Mouse (Mus musculus): ENCODE measurements around the gene Nptx1. TPM values are rescaled to one million over a fixed set of nuclear protein-coding genes. Genes with fewer than 3 reads are reported as not detected.
A peak's percentile ranks its signal among the peaks of the same experiment; 100 is the strongest.

Nptx1 gene
- 0.59 and 0.63 TPM in 2 replicates for polyA plus RNA-seq (2015; fragmentation: Nextera tagmentation; extraction: Ambion mirVana)

GRCm38 (mm10) chr11:119547183-119547921 is at the start of gene Nptx1:
Gene Nptx1 (minus strand): TSS chr11:119547753.
- peak within 1 kb of the TSS; percentile 50 for H3K9ac ChIP-seq
- H3K36me3 ChIP-seq, result no peaks in the 10 kb centered on the region
- ATAC-seq (ENCODE audit: insufficient read depth, low FRiP score, low read depth), result no peak
- WGBS, result under 1% methylated on average over 77 of the region's 90 CpGs
- peak within 1 kb of the TSS; percentile 53 for H3K4me3 ChIP-seq (replicated peaks)
- H3K9me3 ChIP-seq, result no peaks in the 10 kb centered on the region
- peaks cover 81% of the 10 kb centered on the region for H3K27me3 ChIP-seq (replicated peaks)
- H3K4me1 ChIP-seq, result peaks cover 40% of the 10 kb centered on the region
- no peak within 1 kb of the TSS for H3K27ac ChIP-seq
- H3K4me2 ChIP-seq, result peak within 1 kb of the TSS; percentile 100

- 27% methylated on average over 3 of the region's 3 CpGs for WGBS
- no peak for ATAC-seq (ENCODE audit: insufficient read depth, low FRiP score, low read depth)
- no peak overlapping the region for H3K4me3 ChIP-seq (replicated peaks)
- no peaks in the 10 kb centered on the region for H3K4me1 ChIP-seq
- H3K4me2 ChIP-seq, result no peak overlapping the region
- no peaks in the 10 kb centered on the region for H3K36me3 ChIP-seq
- H3K9me3 ChIP-seq, result no peaks in the 10 kb centered on the region
- H3K27ac ChIP-seq, result no peak overlapping the region
- no peak overlapping the region for H3K9ac ChIP-seq
- no peaks in the 10 kb centered on the region for H3K27me3 ChIP-seq (replicated peaks)
Measured at GRCm38 (mm10) chr11:119593966-119594365, 46.4 kb upstream of the Nptx1 start.

- Histone ChIP-seq H3K36me3 (no peaks in the 10 kb centered on the region), H3K9me3 (no peaks in the 10 kb centered on the region), H3K4me3 (replicated peaks) (no peak overlapping the region), H3K27me3 (replicated peaks) (no peaks in the 10 kb centered on the region), H3K9ac (no peak overlapping the region), H3K27ac (no peak overlapping the region), H3K4me1 (0 out of 2 replicates have a peak, but pooled peaks cover 6% of the 10 kb centered on the region), H3K4me2 (no peak overlapping the region)
- no peak for ATAC-seq (ENCODE audit: insufficient read depth, low FRiP score, low read depth)
- 73% methylated on average over 7 of the region's 7 CpGs for WGBS
Measured at GRCm38 (mm10) chr11:119589242-119589641, 41.7 kb upstream of the Nptx1 start.

GRCm38 (mm10) chr11:119587112-119587511 is 39.6 kb upstream of the Nptx1 start:
- no peaks in the 10 kb centered on the region for H3K27me3 ChIP-seq (replicated peaks)
- no peak overlapping the region for H3K4me2 ChIP-seq
- no peak for ATAC-seq (ENCODE audit: insufficient read depth, low FRiP score, low read depth)
- no peak overlapping the region for H3K9ac ChIP-seq
- H3K4me3 ChIP-seq (replicated peaks), result no peak overlapping the region
- H3K4me1 ChIP-seq, result 0 out of 2 replicates have a peak, but pooled peaks cover 6% of the 10 kb centered on the region
- 44% methylated on average over 5 of the region's 5 CpGs for WGBS
- H3K9me3 ChIP-seq, result no peaks in the 10 kb centered on the region
- no peaks in the 10 kb centered on the region for H3K36me3 ChIP-seq
- H3K27ac ChIP-seq, result no peak overlapping the region

- H3K27me3 ChIP-seq (replicated peaks), result no peaks in the 10 kb centered on the region
- no peak overlapping the region for H3K9ac ChIP-seq
- ATAC-seq (ENCODE audit: insufficient read depth, low FRiP score, low read depth), result no peak
- H3K4me3 ChIP-seq (replicated peaks), result no peak overlapping the region
- no peak overlapping the region for H3K27ac ChIP-seq
- 0 out of 2 replicates have a peak, but pooled peaks cover 6% of the 10 kb centered on the region for H3K4me1 ChIP-seq
- H3K36me3 ChIP-seq, result no peaks in the 10 kb centered on the region
- H3K9me3 ChIP-seq, result no peaks in the 10 kb centered on the region
- WGBS, result 64% methylated on average over 4 of the region's 4 CpGs
- H3K4me2 ChIP-seq, result no peak overlapping the region
Measured at GRCm38 (mm10) chr11:119586511-119586910, 39.0 kb upstream of the Nptx1 start.

- WGBS, result 90% methylated on average over 2 of the region's 2 CpGs
- H3K4me2 ChIP-seq, result no peak overlapping the region
- H3K4me3 ChIP-seq (replicated peaks), result no peak overlapping the region
- no peaks in the 10 kb centered on the region for H3K36me3 ChIP-seq
- peaks cover 6% of the 10 kb centered on the region; the same call in 1 of the 2 replicates for H3K4me1 ChIP-seq
- no peaks in the 10 kb centered on the region for H3K9me3 ChIP-seq
- no peak overlapping the region for H3K27ac ChIP-seq
- ATAC-seq (ENCODE audit: insufficient read depth, low FRiP score, low read depth), result no peak
- no peaks in the 10 kb centered on the region for H3K27me3 ChIP-seq (replicated peaks)
- no peak overlapping the region for H3K9ac ChIP-seq
Measured at GRCm38 (mm10) chr11:119577721-119578120, 30.2 kb upstream of the Nptx1 start.

- 6% methylated on average over 4 of the region's 4 CpGs for WGBS
- no peak for ATAC-seq (ENCODE audit: insufficient read depth, low FRiP score, low read depth)
- no peaks in the 10 kb centered on the region for H3K27me3 ChIP-seq (replicated peaks)
Measured at GRCm38 (mm10) chr11:119576855-119577254, 29.3 kb upstream of the Nptx1 start.

GRCm38 (mm10) chr11:119572316-119573010 is 24.9 kb upstream of the Nptx1 start:
- ATAC-seq (ENCODE audit: insufficient read depth, low FRiP score, low read depth), result no peak
- Histone ChIP-seq H3K27me3 (replicated peaks) (no peaks in the 10 kb centered on the region), H3K4me1 (peaks cover 6% of the 10 kb centered on the region; the same call in 1 of the 2 replicates), H3K9me3 (no peaks in the 10 kb centered on the region), H3K36me3 (no peaks in the 10 kb centered on the region), H3K4me2 (no peak overlapping the region), H3K27ac (no peak overlapping the region), H3K4me3 (replicated peaks) (no peak overlapping the region), H3K9ac (no peak overlapping the region)
- 63% methylated on average over 15 of the region's 15 CpGs for WGBS

More at GRCm38 (mm10) chr11:119576855-119577254, 29.3 kb upstream of the Nptx1 start:
- Histone ChIP-seq H3K9ac (no peak overlapping the region), H3K4me1 (peaks cover 6% of the 10 kb centered on the region; the same call in 1 of the 2 replicates), H3K36me3 (no peaks in the 10 kb centered on the region), H3K4me2 (no peak overlapping the region), H3K27ac (no peak overlapping the region), H3K4me3 (replicated peaks) (no peak overlapping the region), H3K9me3 (no peaks in the 10 kb centered on the region)

GRCm38 (mm10) chr11:119566188-119566587 is 18.6 kb upstream of the Nptx1 start:
- Histone ChIP-seq H3K4me2 (no peak overlapping the region), H3K4me1 (no peaks in the 10 kb centered on the region), H3K36me3 (no peaks in the 10 kb centered on the region), H3K4me3 (replicated peaks) (no peak overlapping the region), H3K27ac (no peak overlapping the region), H3K27me3 (replicated peaks) (no peaks in the 10 kb centered on the region), H3K9me3 (no peaks in the 10 kb centered on the region), H3K9ac (no peak overlapping the region)
- ATAC-seq (ENCODE audit: insufficient read depth, low FRiP score, low read depth), result no peak
- WGBS, result 54% methylated on average over 5 of the region's 5 CpGs

DNA sequence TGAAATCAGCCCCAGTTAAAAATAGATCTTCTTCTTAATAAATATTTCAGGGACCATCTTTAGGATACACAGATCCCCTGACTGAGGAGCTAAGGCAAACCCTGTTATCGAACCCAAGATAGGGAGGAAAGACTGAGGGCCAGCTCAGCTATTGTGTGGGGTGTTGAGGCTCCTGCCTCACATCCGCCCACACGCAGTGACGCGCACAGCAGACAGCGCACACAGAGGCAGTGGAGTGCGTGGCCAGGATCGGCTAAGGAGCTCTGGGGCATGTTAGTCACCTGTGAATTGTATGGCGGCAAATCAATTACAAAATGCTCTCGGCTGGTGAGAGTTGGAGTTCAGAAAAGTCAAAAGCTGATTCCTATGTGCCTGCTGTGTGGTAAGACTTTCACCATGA is 18.1 kb upstream of the Nptx1 start:
- no peak for ATAC-seq (ENCODE audit: insufficient read depth, low FRiP score, low read depth)
- no peak overlapping the region for H3K9ac ChIP-seq
- no peaks in the 10 kb centered on the region for H3K27me3 ChIP-seq (replicated peaks)
- no peaks in the 10 kb centered on the region for H3K4me1 ChIP-seq
- no peak overlapping the region for H3K4me3 ChIP-seq (replicated peaks)
- H3K27ac ChIP-seq, result no peak overlapping the region
- 34% methylated on average over 10 of the region's 10 CpGs for WGBS
- no peaks in the 10 kb centered on the region for H3K9me3 ChIP-seq
- no peak overlapping the region for H3K4me2 ChIP-seq
- H3K36me3 ChIP-seq, result no peaks in the 10 kb centered on the region

DNA sequence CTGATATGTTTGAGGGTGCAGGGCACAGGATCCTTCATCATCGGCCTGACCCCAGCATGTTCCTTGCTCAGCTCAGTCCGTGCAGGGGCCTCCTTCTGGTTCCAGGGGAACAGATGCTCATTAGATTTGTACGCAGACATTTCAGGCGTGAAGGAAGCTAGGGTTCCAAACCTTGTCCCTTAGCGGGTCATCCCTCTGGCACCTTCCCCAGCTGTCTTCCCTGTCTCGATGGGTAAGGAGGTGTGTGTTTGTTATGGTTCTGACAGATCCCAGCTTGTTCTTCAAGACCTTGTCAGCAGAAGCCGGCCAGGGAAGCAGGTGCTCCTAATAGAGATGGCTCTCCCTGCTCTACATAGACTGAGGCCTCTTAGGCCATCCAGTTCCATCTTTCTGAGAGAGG is 17.5 kb upstream of the Nptx1 start:
- WGBS, result 62% methylated on average over 7 of the region's 7 CpGs
- ATAC-seq (ENCODE audit: insufficient read depth, low FRiP score, low read depth), result no peak
- no peak overlapping the region for H3K27ac ChIP-seq
- H3K4me1 ChIP-seq, result no peaks in the 10 kb centered on the region
- no peaks in the 10 kb centered on the region for H3K9me3 ChIP-seq
- no peaks in the 10 kb centered on the region for H3K36me3 ChIP-seq
- H3K27me3 ChIP-seq (replicated peaks), result no peaks in the 10 kb centered on the region
- no peak overlapping the region for H3K4me3 ChIP-seq (replicated peaks)
- no peak overlapping the region for H3K4me2 ChIP-seq
- H3K9ac ChIP-seq, result no peak overlapping the region

DNA sequence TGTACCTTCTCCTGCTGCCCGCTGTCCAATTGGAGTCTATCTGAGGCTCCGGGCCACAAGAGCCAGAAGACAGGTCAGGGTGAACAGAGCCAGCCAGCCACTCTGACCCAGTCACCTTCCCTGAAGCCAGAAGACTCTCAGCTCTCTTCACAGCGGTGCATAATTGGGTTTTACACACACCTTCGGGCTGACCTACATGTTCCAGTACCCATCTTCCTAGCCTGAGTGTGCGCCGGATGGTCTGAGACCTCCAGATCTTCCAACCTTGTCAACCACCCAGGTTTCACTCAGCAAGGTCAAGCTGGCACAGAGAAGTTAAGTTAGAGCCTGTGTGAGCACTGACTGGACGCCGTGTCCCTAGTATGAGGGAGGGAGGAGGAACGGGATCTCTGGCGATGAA is 16.8 kb upstream of the Nptx1 start:
- Histone ChIP-seq H3K9ac (no peak overlapping the region), H3K9me3 (no peaks in the 10 kb centered on the region), H3K4me1 (peaks cover under 1% of the 10 kb centered on the region; the same call in 1 of the 2 replicates), H3K27ac (no peak overlapping the region), H3K4me3 (replicated peaks) (no peak overlapping the region), H3K27me3 (replicated peaks) (no peaks in the 10 kb centered on the region), H3K36me3 (no peaks in the 10 kb centered on the region), H3K4me2 (no peak overlapping the region)
- 83% methylated on average over 10 of the region's 10 CpGs for whole genome bisulfite sequencing
- ATAC-seq (ENCODE audit: insufficient read depth, low FRiP score, low read depth), result no peak
